8 mouse cellular contexts compared by ENCODE assay signal in genomic region chr4:154335761-154336160, GRCm38 (mm10). TPM values are rescaled to one million over a fixed set of nuclear protein-coding genes. Genes with fewer than 3 reads are reported as not detected.
DNase-seq lines count a peak whose midpoint lies in the region; ATAC-seq and TF ChIP-seq lines count a peak whose summit lies in the region.
"Had no signal": no experiment of that assay in that cellular context is flagged by ENCODE, and none has a peak within 500 bp of the region (broad histone marks: within the 10 kb centered on the region; RNA-seq: fewer than 3 reads in every experiment).

B230104I21Rik (plus strand) TSS chr4:154336127.

- H3K4me1 ChIP-seq in neural tube, embryonic 11.5 days (ENCODE audit: control insufficient read depth, insufficient read depth, low read length), result peaks cover 46% of the 10 kb centered on the region
- H3K4me1 ChIP-seq in midbrain, postnatal 0 days (ENCODE audit: insufficient read depth, low read length), result peaks cover 10% of the 10 kb centered on the region; the same call in 1 of the 2 replicates

- no peaks in the 10 kb centered on the region for H3K9me3 ChIP-seq in neural tube, embryonic 11.5 days (ENCODE audit: control insufficient read depth, low read length)
- no peaks in the 10 kb centered on the region for H3K9me3 ChIP-seq in midbrain, postnatal 0 days (ENCODE audit: low read length)

- no peak; the same call in 1 of the 2 replicates for TF ChIP-seq CTCF in midbrain, postnatal 0 days (IDR thresholded peaks at IDR 0.05)

- H3K27ac ChIP-seq in neural tube, embryonic 11.5 days (ENCODE audit: low read depth, low read length), result peak within 1 kb of the TSS; percentile 4
- H3K27ac ChIP-seq in midbrain, postnatal 0 days (ENCODE audit: low read depth, low read length), result peak within 1 kb of the TSS; percentile 32; the same call in 1 of the 2 replicates

- DNase-seq in neural tube, embryonic 11.5 days (ENCODE audit: low spot score), result no peak
- no peak for DNase-seq in neural tube, embryonic 10.5 days (ENCODE audit: extremely low spot score, low spot score)
- DNase-seq in frontal cortex, adult 2 months (ENCODE audit: extremely low spot score in 1 of 2, low spot score in 1 of 2), result peak; percentile 42 to 52
- peak; percentile 25 for DNase-seq in left cerebral cortex, adult 11 months (ENCODE audit: low spot score)
- peak; percentile 76 for DNase-seq in midbrain, postnatal 0 days (ENCODE audit: low spot score)
- DNase-seq in thymus, postnatal 25 days, result no peak
- no peak for DNase-seq in MN1 (ENCODE audit: low spot score)

- peak within 1 kb of the TSS; percentile 18 for H3K4me2 ChIP-seq in neural tube, embryonic 11.5 days (ENCODE audit: low read depth)
- H3K4me2 ChIP-seq in midbrain, postnatal 0 days (ENCODE audit: low read depth, low read length, poor library complexity, severe bottlenecking), result peak within 1 kb of the TSS; percentile 37

- H3K9ac ChIP-seq in neural tube, embryonic 11.5 days (ENCODE audit: low read length), result peak within 1 kb of the TSS; percentile 2; the same call in 1 of the 2 replicates
- 0 out of 2 replicates have a peak within 1 kb of the TSS, but pooled peaks have one; percentile 8 for H3K9ac ChIP-seq in midbrain, postnatal 0 days (replicated peaks; ENCODE audit: low read length, poor library complexity, severe bottlenecking)

- no peaks in the 10 kb centered on the region for H3K36me3 ChIP-seq in neural tube, embryonic 11.5 days (ENCODE audit: control insufficient read depth, insufficient read depth, low read length)
- no peaks in the 10 kb centered on the region for H3K36me3 ChIP-seq in midbrain, postnatal 0 days (ENCODE audit: insufficient read depth, low read length)

- peak; percentile 39; the same call in 1 of the 2 replicates for ATAC-seq in neural tube, embryonic 11.5 days (ENCODE audit: insufficient read depth, low FRiP score, low TSS enrichment)
- ATAC-seq in midbrain, postnatal 0 days (ENCODE audit: low FRiP score), result peak; percentile 75

- H3K27me3 ChIP-seq in neural tube, embryonic 11.5 days (ENCODE audit: control insufficient read depth, insufficient read depth, low read length), result 0 out of 2 replicates have a peak, but pooled peaks cover 3% of the 10 kb centered on the region
- H3K27me3 ChIP-seq in midbrain, postnatal 0 days (ENCODE audit: insufficient read depth, low read length), result no peaks in the 10 kb centered on the region

- no peak within 1 kb of the TSS for H3K4me3 ChIP-seq in neural tube, embryonic 11.5 days (ENCODE audit: low read depth, low read length)
- no peak within 1 kb of the TSS for H3K4me3 ChIP-seq in midbrain, postnatal 0 days (ENCODE audit: low read depth, low read length)

- 50% methylated on average over 12 of the region's 12 CpGs for WGBS in neural tube, embryonic 11.5 days
- 35% methylated on average over 12 of the region's 12 CpGs for WGBS in midbrain, postnatal 0 days

RNA-seq across cellular contexts. Expression of gene B230104I21Rik, which starts in this region (rescaled TPM):
- polyA plus RNA-seq in neural tube, embryonic 11.5 days (2014; fragmentation: Nextera tagmentation; extraction: Ambion mirVana), result 0.27 TPM in 1 of 2 replicates, not detected in the other
- 0.25 and 0.66 TPM in 2 replicates for polyA plus RNA-seq in frontal cortex, adult 2 months (2012; rRNA removed)
- total RNA-seq in midbrain, postnatal 0 days (2014; rRNA removed), result not detected in 2 replicates
- polyA plus RNA-seq in midbrain, postnatal 0 days (2015; fragmentation: Nextera tagmentation; extraction: Ambion mirVana), result 0.19 TPM in 1 of 2 replicates, not detected in the other
- total RNA-seq: common myeloid progenitor, adult 5-6 weeks had no signal

Comparison
In these comparisons a context has a peak if more than half of its experiments do, and no peak if none do; other contexts are left out.
1. Peak in ATAC-seq, H3K27ac ChIP-seq, H3K9ac ChIP-seq and H3K4me2 ChIP-seq in neural tube, embryonic 11.5 days; RNA of the gene not detected or under 1 TPM.
2. Peak in DNase-seq in frontal cortex, adult 2 months; RNA of the gene not detected or under 1 TPM.
3. Peak in DNase-seq, ATAC-seq, H3K27ac ChIP-seq, H3K9ac ChIP-seq and H3K4me2 ChIP-seq in midbrain, postnatal 0 days; RNA of the gene not detected or under 1 TPM.